Mouse (Mus musculus) testis, adult 10 weeks (tissue): Measurements from ENCODE around the gene S1pr1. TPM values are rescaled to one million over a fixed set of nuclear protein-coding genes. Genes with fewer than 3 reads are reported as not detected.

Experiments used
- polyA plus RNA-seq: library from polyadenylated mRNA; stranded (reverse); fragments of 350-450 nt; fragmentation: Illumina TruSeq; extraction: RNeasy Lipid Tissue Mini Kit (QIAGEN cat#74804); gene quantifications from one replicate; pipeline ENCODE4 v1.2.3, GENCODE M21; 2014; ENCODE audit warnings: low read depth, low replicate concordance

The S1pr1 gene
- polyA plus RNA-seq, result 3.1 TPM

GRCm38 (mm10) chr3:115714671-115715651, at the start of gene S1pr1:
S1pr1 (minus strand) TSS chr3:115715072.

Other genes starting within 250 kb of the S1pr1 start
- gene Dph5, start 172.8 kb upstream of the S1pr1 start, polyA plus RNA-seq, result 5.3 TPM